Mouse (Mus musculus): ENCODE measurements around the gene Rlf.
"Not testable (repeated sequence)": the region's sequence is repeated elsewhere in the genome, so short reads cannot be mapped to it uniquely, and the experiment has no call there.

The Rlf gene

DNA sequence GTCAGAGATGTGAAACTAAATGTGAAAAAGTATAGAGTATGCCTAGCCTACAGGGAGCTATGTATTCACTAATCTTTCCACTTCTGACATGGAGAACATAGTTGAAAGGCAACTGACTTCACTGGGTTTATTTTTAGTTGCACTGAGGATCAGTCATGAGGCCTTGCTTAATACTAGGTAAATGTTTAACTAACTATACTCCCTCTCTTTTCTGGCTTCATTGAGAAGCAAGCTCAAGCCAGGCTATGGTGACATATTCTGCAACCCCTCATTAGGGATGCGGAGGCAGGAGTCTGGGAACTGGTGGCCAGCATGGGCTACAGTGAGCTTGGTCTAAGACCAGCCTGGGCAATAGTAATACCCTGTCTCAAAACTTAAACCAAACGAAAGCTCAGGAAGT lies 47.2 kb downstream of the Rlf start:
- in situ Hi-C loops (cut with MboI, MseI): no loop called here

GRCm38 (mm10) chr4:121166697-121167096 lies 48.2 kb downstream of the Rlf start:
- in situ Hi-C loops (cut with MboI, MseI): not testable (repeated sequence)

GRCm38 (mm10) chr4:121163501-121164030 lies 51.3 kb downstream of the Rlf start:
- in situ Hi-C loops (cut with MboI, MseI): no loop called here

DNA sequence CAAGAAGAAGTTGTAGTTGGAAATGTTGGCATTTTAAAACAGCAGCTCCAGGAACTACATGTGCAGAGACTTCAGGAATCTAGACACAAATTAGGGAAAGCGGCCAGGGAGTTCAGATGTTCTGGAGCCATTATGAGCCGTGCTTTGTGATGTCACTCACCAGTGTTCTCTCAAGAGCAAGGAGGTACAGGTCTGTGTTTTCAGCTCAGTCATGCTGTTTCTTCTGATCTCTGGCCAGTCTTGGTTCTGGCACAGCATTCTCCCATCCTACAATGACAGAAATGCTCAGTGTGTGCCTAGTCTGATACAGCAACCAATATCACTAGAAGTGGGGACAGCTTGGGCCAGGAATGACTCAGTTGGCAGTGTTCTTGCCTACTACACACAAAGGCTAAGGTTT lies 105.8 kb downstream of the Rlf start, which contains the start of gene Tmco2:
TSS of gene Tmco2 (minus strand) at position 101 of the 400 bp plus-strand sequence.
- in situ Hi-C loops (cut with MboI, MseI): no loop called here

GRCm38 (mm10) chr4:121103304-121103703 lies 111.6 kb downstream of the Rlf start:
- in situ Hi-C loops (cut with MboI, MseI): no loop called here

DNA sequence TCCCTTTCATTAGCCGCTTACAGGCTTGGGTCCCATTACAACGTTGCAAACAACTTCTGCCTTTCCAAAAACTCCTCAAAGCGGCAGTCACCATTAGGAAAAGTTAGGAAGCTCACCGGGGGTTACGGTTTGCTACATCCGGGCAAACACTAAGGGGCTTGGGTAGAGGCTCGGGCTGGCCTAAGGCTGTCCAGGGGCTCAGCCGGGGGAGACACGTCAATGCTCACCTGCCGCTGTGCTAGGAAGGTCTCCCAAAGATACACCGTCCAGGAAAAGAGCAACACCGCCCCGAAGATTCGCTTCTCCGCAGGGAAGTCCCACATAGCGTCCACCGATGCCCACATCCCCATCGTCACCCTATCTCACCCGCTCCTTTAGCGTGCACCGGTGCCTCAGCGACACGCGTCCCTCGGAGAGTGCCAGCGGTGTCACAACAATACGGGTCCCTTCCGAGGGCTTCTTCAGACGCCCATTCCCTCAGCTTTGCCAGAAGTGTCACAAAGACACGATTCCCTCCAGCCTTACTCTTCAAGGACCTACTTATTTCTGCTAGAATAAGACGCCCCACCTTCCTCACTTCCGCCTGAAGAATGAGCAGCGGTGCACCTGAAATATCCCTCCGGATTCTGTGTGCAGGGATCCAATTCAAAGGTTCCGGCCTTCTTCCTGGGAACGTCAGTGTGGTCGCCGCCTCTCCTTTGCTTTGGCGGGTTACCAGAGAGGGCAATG lies 117.1 kb downstream of the Rlf start, which contains the start of gene Zmpste24:
TSS of gene Zmpste24 (minus strand) at position 592 of the 729 bp plus-strand sequence.
- in situ Hi-C loops (cut with MboI, MseI): loop anchor here in 1 of 2 experiments (10.0 kb wide), 1 partner anchor 117 kb away; the partner anchor contains the start of gene Rlf
